Mouse (Mus musculus) heart, adult 9 months (tissue): ENCODE data around the gene Lgals3bp.
"Not testable (repeated sequence)": the region's sequence is repeated elsewhere in the genome, so short reads cannot be mapped to it uniquely, and the experiment has no call there.

Experiments
- DNase-seq, 2 experiments: peaks; one replicate each; pipeline ENCODE4 v3.0.0; 2022; ENCODE audit warnings: low spot score in 2 of 2

Lgals3bp gene

GRCm38 (mm10) chr11:118401195-118401594 is 697 bp downstream of the Lgals3bp start:
- no peak for DNase-seq

GRCm38 (mm10) chr11:118400566-118400936 is 1.3 kb downstream of the Lgals3bp start:
- peak; percentile 50 to 79 for DNase-seq

- DNase-seq: no peak
These were observed 1.9 kb downstream of the Lgals3bp start for GRCm38 (mm10) chr11:118399891-118400565.

DNA sequence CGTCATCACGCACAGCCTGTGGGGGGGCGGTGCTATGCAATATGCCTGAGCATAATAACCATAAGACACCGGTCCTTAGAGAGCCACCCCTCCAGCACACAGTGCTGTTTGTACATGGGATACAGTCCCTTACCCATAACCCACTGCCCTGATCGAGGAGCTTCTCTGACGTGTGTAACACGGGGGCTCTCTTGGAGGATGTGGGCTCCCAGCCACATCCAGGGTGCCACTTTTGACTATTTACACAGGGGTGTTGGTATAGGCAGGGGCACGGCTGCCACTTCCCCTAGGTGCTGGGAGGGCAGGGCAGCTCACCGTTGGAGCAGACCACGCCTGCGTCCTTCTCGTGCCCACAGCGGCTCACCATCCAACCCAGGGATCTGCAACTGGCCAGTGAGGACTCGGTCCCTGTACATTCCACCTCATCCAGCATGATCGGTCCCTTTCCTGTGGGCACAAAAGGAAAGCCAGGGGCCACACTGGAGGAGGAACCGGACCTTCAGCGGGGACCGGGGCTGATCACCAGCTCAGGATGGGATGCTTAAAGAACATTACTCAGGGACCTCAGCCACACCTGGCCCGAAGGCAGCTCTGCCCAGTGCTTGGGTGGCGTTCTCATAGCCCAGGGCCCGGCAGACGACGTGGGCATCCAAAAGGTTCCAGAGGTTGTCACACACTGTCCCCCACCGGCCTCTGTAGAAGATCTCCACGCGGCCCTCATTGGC is 3.9 kb downstream of the Lgals3bp start:
- no peak for DNase-seq

- no peak for DNase-seq
These were observed 7.4 kb downstream of the Lgals3bp start for GRCm38 (mm10) chr11:118394538-118394937.

- no peak for DNase-seq
These were observed 7.9 kb downstream of the Lgals3bp start for GRCm38 (mm10) chr11:118393991-118394390.

GRCm38 (mm10) chr11:118387816-118388215 is 14.1 kb downstream of the Lgals3bp start:
- DNase-seq: not testable (repeated sequence)

- DNase-seq: peak; percentile 71 to 86
These were observed 22.5 kb downstream of the Lgals3bp start for GRCm38 (mm10) chr11:118379251-118380009.

GRCm38 (mm10) chr11:118378656-118379055 is 23.2 kb downstream of the Lgals3bp start:
- no peak for DNase-seq

DNA sequence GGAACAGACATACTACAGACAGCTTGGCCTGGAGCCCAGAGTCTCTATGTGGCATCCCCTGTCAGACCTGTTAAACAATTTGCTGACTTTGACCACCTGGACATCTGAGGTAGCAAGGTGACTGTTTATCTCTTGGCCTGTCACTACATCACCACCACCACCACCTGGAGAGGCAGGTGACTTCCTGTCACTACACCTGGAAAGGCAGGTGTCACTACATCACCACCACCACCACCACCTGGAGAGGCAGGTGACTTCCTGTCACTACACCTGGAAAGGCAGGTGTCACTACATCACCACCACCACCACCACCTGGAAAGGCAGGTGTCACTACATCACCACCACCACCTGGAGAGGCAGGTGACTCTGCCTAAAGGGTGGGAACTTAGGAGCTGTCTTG is 25.6 kb downstream of the Lgals3bp start:
- DNase-seq: not testable (repeated sequence)

GRCm38 (mm10) chr11:118375881-118376280 is 26.0 kb downstream of the Lgals3bp start:
- no peak for DNase-seq

- DNase-seq: no peak
These were observed 26.4 kb downstream of the Lgals3bp start for GRCm38 (mm10) chr11:118375461-118375860.

DNA sequence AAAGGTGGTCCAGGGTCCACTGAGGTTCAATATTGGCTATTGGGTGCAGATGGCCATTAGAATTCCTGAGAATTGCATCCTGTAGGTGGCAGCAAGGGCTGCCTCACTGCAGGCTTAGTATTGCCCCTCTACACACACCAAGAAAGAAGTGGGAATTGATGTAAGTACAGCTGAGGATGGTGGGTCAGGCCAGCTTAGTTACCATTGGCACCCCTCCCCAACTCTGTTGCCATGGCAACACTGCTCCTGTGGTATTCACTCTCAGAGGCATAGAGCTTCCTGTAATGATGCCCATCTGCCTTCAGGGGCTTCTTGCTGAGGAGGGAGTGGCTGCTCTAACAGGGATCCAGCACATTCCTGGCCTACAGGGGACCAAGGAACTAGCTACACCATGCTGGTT is 26.9 kb downstream of the Lgals3bp start:
- DNase-seq: no peak

- no peak for DNase-seq
These were observed 27.4 kb downstream of the Lgals3bp start for GRCm38 (mm10) chr11:118374506-118374905.

GRCm38 (mm10) chr11:118372641-118373040 is 29.3 kb downstream of the Lgals3bp start:
- no peak for DNase-seq

DNA sequence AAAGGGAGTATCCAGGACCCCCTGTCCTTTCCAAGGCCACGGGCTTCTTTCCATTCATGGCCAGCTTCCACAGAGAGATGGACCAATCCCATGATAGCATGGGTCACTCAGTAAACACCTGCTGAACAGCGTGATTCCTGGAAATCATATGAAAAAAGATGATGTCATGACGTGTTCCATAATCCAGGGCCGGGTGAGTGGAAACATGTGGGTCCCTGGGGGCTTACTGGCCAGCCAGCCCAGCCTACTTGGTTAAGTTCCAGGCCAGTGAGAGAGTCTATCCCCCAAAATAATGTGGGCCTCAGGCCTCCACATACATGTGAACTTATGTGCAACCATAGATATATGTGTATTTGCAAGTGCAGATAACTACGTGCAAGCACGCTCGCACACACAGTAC is 30.0 kb downstream of the Lgals3bp start:
- no peak for DNase-seq

- DNase-seq: no peak
These were observed 32.2 kb downstream of the Lgals3bp start for GRCm38 (mm10) chr11:118369657-118370056.

- DNase-seq: no peak
These were observed 32.6 kb downstream of the Lgals3bp start for GRCm38 (mm10) chr11:118369251-118369650.

- no peak for DNase-seq
These were observed 33.6 kb downstream of the Lgals3bp start for GRCm38 (mm10) chr11:118368330-118368729.

- no peak for DNase-seq
These were observed 35.3 kb downstream of the Lgals3bp start for GRCm38 (mm10) chr11:118366559-118366958.

DNA sequence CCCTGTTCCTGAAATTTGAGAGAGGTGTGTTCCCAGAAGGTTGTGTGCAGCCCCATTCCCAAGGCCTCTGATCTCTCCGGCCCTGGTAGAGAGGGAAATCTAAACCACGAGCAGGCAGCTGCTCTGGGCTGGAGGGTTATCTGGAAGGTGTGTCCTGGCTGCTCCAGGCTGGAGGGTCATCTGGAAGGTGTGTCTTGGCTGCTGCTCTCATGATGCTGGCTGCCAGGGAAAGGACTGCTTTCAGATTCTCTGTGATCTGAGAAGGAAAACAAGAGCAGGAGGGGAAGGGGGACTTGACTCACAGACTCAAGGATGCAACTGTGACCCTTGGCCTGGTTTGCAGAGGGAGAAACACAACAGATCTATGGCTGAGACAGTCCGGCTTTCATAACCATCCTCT is 35.8 kb downstream of the Lgals3bp start:
- no peak for DNase-seq

- DNase-seq: peak; percentile 75 to 77
These were observed 36.7 kb downstream of the Lgals3bp start for GRCm38 (mm10) chr11:118365171-118365570.

DNA sequence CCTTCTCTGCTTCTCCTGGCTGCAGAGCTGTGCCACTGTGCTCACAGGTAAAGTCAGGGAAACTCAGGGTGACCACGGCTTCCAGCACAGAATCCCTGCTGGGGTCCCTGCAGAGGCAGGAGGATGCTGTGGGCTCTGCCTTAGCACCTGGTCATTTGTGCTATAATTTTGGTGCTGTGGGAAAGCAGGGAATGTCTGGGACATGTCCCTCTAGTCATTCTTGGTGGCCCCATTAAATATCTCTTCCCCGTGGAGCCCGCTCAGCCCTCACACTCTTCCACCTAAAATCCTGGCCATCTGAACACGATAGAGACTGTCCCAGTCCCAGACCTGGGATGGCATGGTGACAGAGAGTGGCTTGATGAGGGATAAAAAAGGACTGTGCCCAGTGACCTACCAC is 37.9 kb downstream of the Lgals3bp start:
- DNase-seq: no peak
